15 mouse cellular contexts compared by ENCODE assay signal in genomic region chr19:56998910-56999309, GRCm38 (mm10). TPM values are rescaled to one million over a fixed set of nuclear protein-coding genes. Genes with fewer than 3 reads are reported as not detected.
DNase-seq lines count a peak whose midpoint lies in the region; ATAC-seq lines count a peak whose summit lies in the region.
"Had no signal": no experiment of that assay in that cellular context is flagged by ENCODE, and none has a peak within 500 bp of the region (broad histone marks: within the 10 kb centered on the region; RNA-seq: fewer than 3 reads in every experiment).

No protein-coding gene starts in this region.

- no peaks in the 10 kb centered on the region for H3K27me3 ChIP-seq in midbrain, embryonic 10.5 days (ENCODE audit: low read depth, poor library complexity, severe bottlenecking)
- no peaks in the 10 kb centered on the region for H3K27me3 ChIP-seq in midbrain, embryonic 11.5 days (ENCODE audit: control insufficient read depth, insufficient read depth, low read length)
- H3K27me3 ChIP-seq in hindbrain, embryonic 16.5 days (replicated peaks; ENCODE audit: control insufficient read depth, insufficient read depth, low read length): no peaks in the 10 kb centered on the region
- H3K27me3 ChIP-seq in stomach, embryonic 15.5 days (replicated peaks): no peaks in the 10 kb centered on the region

- H3K36me3 ChIP-seq in midbrain, embryonic 10.5 days: no peaks in the 10 kb centered on the region
- H3K36me3 ChIP-seq in midbrain, embryonic 11.5 days (ENCODE audit: control insufficient read depth, insufficient read depth, low read length): no peaks in the 10 kb centered on the region
- H3K36me3 ChIP-seq in hindbrain, embryonic 16.5 days (ENCODE audit: control insufficient read depth, insufficient read depth, low read length): no peaks in the 10 kb centered on the region
- H3K36me3 ChIP-seq in stomach, embryonic 15.5 days: no peaks in the 10 kb centered on the region

- H3K9me3 ChIP-seq in midbrain, embryonic 10.5 days (replicated peaks): no peaks in the 10 kb centered on the region
- H3K9me3 ChIP-seq in midbrain, embryonic 11.5 days (ENCODE audit: control insufficient read depth, low read length): no peaks in the 10 kb centered on the region; the same call in 1 of the 2 replicates
- no peaks in the 10 kb centered on the region for H3K9me3 ChIP-seq in hindbrain, embryonic 16.5 days (ENCODE audit: control insufficient read depth, low read length)
- H3K9me3 ChIP-seq in stomach, embryonic 15.5 days: no peaks in the 10 kb centered on the region
- H3K9me3 ChIP-seq: megakaryocyte, embryonic 14.5 days had no signal

- peak; percentile 3 to 28 for DNase-seq in adrenal gland, adult (ENCODE audit: inconsistent age in 2 of 2, low spot score in 1 of 2)
- no peak for DNase-seq in adrenal gland, postnatal 10 days
- DNase-seq in midbrain, embryonic 10.5 days (ENCODE audit: low spot score): no peak
- no peak for DNase-seq in midbrain, embryonic 11.5 days (ENCODE audit: low spot score, missing footprints)
- DNase-seq in heart, postnatal 14 days: no peak
- no peak for DNase-seq in left cerebral cortex, adult 11 months (ENCODE audit: low spot score)
- DNase-seq: adrenal gland, postnatal 36 days; cerebellum, adult 18-20 months; heart, adult 2 months; heart, postnatal 36 days; lung, embryonic 14.5 days; right cerebral cortex, postnatal 25 days had no signal

- intact Hi-C loops in heart, postnatal 14 days (cut with DNase I): no loop called here

- H3K9ac ChIP-seq in midbrain, embryonic 11.5 days (ENCODE audit: low read length): no peak overlapping the region
- no peak overlapping the region for H3K9ac ChIP-seq in hindbrain, embryonic 16.5 days (ENCODE audit: low read depth, low read length)
- no peak overlapping the region for H3K9ac ChIP-seq in stomach, embryonic 15.5 days
- H3K9ac ChIP-seq: lung, embryonic 14.5 days had no signal

- H3K4me2 ChIP-seq in midbrain, embryonic 11.5 days: no peak overlapping the region
- H3K4me2 ChIP-seq in hindbrain, embryonic 16.5 days (ENCODE audit: low read length): no peak overlapping the region
- no peak overlapping the region for H3K4me2 ChIP-seq in stomach, embryonic 15.5 days
- H3K4me2 ChIP-seq: lung, embryonic 14.5 days had no signal

- no peak for ATAC-seq in midbrain, embryonic 11.5 days (ENCODE audit: low FRiP score)
- ATAC-seq in hindbrain, embryonic 16.5 days: no peak; the same call in 1 of the 2 replicates
- no peak for ATAC-seq in stomach, embryonic 15.5 days (ENCODE audit: insufficient read depth, low FRiP score, low read depth)

- 0 out of 2 replicates have a peak overlapping the region, but pooled peaks have one; percentile 6 for H3K27ac ChIP-seq in midbrain, embryonic 10.5 days (replicated peaks)
- no peak overlapping the region for H3K27ac ChIP-seq in midbrain, embryonic 11.5 days (ENCODE audit: low read depth, low read length)
- H3K27ac ChIP-seq in hindbrain, embryonic 16.5 days (ENCODE audit: low read depth, low read length): peak overlapping the region; percentile 79
- H3K27ac ChIP-seq in stomach, embryonic 15.5 days: peak overlapping the region; percentile 81; the same call in 1 of the 2 replicates
- H3K27ac ChIP-seq: heart, adult 2 months had no signal

- WGBS in midbrain, embryonic 10.5 days: 82% methylated on average over 2 of the region's 2 CpGs
- WGBS in midbrain, embryonic 11.5 days: 85% methylated on average over 2 of the region's 2 CpGs
- WGBS in hindbrain, embryonic 16.5 days: 41% methylated on average over 2 of the region's 2 CpGs
- WGBS in stomach, embryonic 15.5 days: 66% methylated on average over 2 of the region's 2 CpGs

- H3K4me3 ChIP-seq in midbrain, embryonic 10.5 days: no peak overlapping the region
- no peak overlapping the region for H3K4me3 ChIP-seq in midbrain, embryonic 11.5 days (ENCODE audit: low read depth, low read length)
- no peak overlapping the region for H3K4me3 ChIP-seq in hindbrain, embryonic 16.5 days (ENCODE audit: low read length)
- no peak overlapping the region for H3K4me3 ChIP-seq in stomach, embryonic 15.5 days (replicated peaks)
- H3K4me3 ChIP-seq: heart, adult 2 months; megakaryocyte, embryonic 14.5 days had no signal

- peaks cover 44% of the 10 kb centered on the region for H3K4me1 ChIP-seq in midbrain, embryonic 10.5 days
- H3K4me1 ChIP-seq in midbrain, embryonic 11.5 days (ENCODE audit: control insufficient read depth, insufficient read depth, low read length): peaks cover 10% of the 10 kb centered on the region
- H3K4me1 ChIP-seq in hindbrain, embryonic 16.5 days (ENCODE audit: control insufficient read depth, insufficient read depth, low read depth, low read length): peaks cover 16% of the 10 kb centered on the region
- H3K4me1 ChIP-seq in stomach, embryonic 15.5 days: peaks cover 40% of the 10 kb centered on the region
- H3K4me1 ChIP-seq: megakaryocyte, embryonic 14.5 days had no signal

RNA-seq across cellular contexts. Expression of gene Afap1l2, which starts 9.1 kb away (rescaled TPM):
- total RNA-seq in adrenal gland, postnatal 10 days (2021): 10 to 100 TPM; 11.4 to 17.4 TPM
- polyA plus RNA-seq in midbrain, embryonic 10.5 days (2016; fragmentation: Nextera tagmentation; extraction: Ambion mirVana): 3.6 and 4.5 TPM in 2 replicates
- polyA plus RNA-seq in midbrain, embryonic 11.5 days (2014; fragmentation: Nextera tagmentation; extraction: Ambion mirVana): 3.0 and 3.5 TPM in 2 replicates
- 13.9 and 16.4 TPM in 2 replicates for polyA plus RNA-seq in hindbrain, embryonic 16.5 days (2015; fragmentation: Nextera tagmentation; extraction: Ambion mirVana)
- 21.2 and 21.7 TPM in 2 replicates for polyA plus RNA-seq in stomach, embryonic 15.5 days (2015; fragmentation: Nextera tagmentation; extraction: Ambion mirVana)
- total RNA-seq in heart, postnatal 14 days (2021): 1 to 10 TPM; 7.5 to 9.1 TPM

Comparison
In these comparisons a context has a peak if more than half of its experiments do, and no peak if none do; other contexts are left out.
1. DNase-seq: peak in adrenal gland, adult (2 of 2); none in adrenal gland, postnatal 10 days (single experiment), midbrain, embryonic 10.5 days (single experiment), midbrain, embryonic 11.5 days (single experiment), heart, postnatal 14 days (0 of 2) and left cerebral cortex, adult 11 months (single experiment).